Mouse (Mus musculus): ENCODE measurements around the gene Msantd3. TPM values are rescaled to one million over a fixed set of nuclear protein-coding genes. Genes with fewer than 3 reads are reported as not detected.

Gene Msantd3
- total RNA-seq (2014; rRNA removed), result 51.1 and 52.9 TPM in 2 replicates
- 36.3 and 43.8 TPM in 2 replicates for polyA plus RNA-seq (2015; fragmentation: Nextera tagmentation; extraction: Ambion mirVana)

- DNase-seq, result peak; percentile 78
- peak within 1 kb of the TSS; percentile 77 for H3K4me3 ChIP-seq (ENCODE audit: low read depth, low read length)
- 2% methylated on average over 68 of the region's 86 CpGs for WGBS
These were observed at the start of gene Msantd3 for GRCm38 (mm10) chr4:48539841-48540575. TSS of gene Msantd3 (plus strand) at chr4:48539935.

GRCm38 (mm10) chr4:48491290-48491743 lies 48.4 kb upstream of the Msantd3 start:
- DNase-seq, result peak; percentile 26

More at GRCm38 (mm10) chr4:48539841-48540575, at the start of gene Msantd3:
- ATAC-seq, result peak; percentile 77
- Histone ChIP-seq H3K4me1 (ENCODE audit: insufficient read depth) (peaks cover 21% of the 10 kb centered on the region), H3K27ac (ENCODE audit: low read depth, low read length) (peak within 1 kb of the TSS; percentile 89), H3K36me3 (ENCODE audit: insufficient read depth) (no peaks in the 10 kb centered on the region), H3K27me3 (ENCODE audit: insufficient read depth, low read length) (no peaks in the 10 kb centered on the region), H3K4me2 (ENCODE audit: low read depth) (peak within 1 kb of the TSS; percentile 85), H3K9ac (peak within 1 kb of the TSS; percentile 91), H3K9me3 (ENCODE audit: low read length) (no peaks in the 10 kb centered on the region)
- TF ChIP-seq CTCF (IDR thresholded peaks at IDR 0.05; ENCODE audit: low read depth), result no peak

GRCm38 (mm10) chr4:48492510-48492909 lies 47.2 kb upstream of the Msantd3 start:
- no peaks in the 10 kb centered on the region for H3K9me3 ChIP-seq (ENCODE audit: low read length)
- H3K36me3 ChIP-seq (ENCODE audit: insufficient read depth), result no peaks in the 10 kb centered on the region
- 90% methylated on average over 2 of the region's 2 CpGs for WGBS
- H3K4me1 ChIP-seq (ENCODE audit: insufficient read depth), result no peaks in the 10 kb centered on the region
- H3K9ac ChIP-seq, result no peak overlapping the region
- H3K4me2 ChIP-seq (ENCODE audit: low read depth), result no peak overlapping the region
- H3K27me3 ChIP-seq (ENCODE audit: insufficient read depth, low read length), result no peaks in the 10 kb centered on the region
- H3K4me3 ChIP-seq (ENCODE audit: low read depth, low read length), result no peak overlapping the region
- no peak for TF ChIP-seq CTCF (IDR thresholded peaks at IDR 0.05; ENCODE audit: low read depth)
- ATAC-seq, result no peak
- no peak overlapping the region for H3K27ac ChIP-seq (ENCODE audit: low read depth, low read length)
- no peak for DNase-seq

More at GRCm38 (mm10) chr4:48491290-48491743, 48.4 kb upstream of the Msantd3 start:
- H3K27ac ChIP-seq (ENCODE audit: low read depth, low read length), result no peak overlapping the region
- 12% methylated on average over 14 of the region's 14 CpGs for WGBS
- H3K4me3 ChIP-seq (ENCODE audit: low read depth, low read length), result peak overlapping the region; percentile 22
- no peaks in the 10 kb centered on the region for H3K9me3 ChIP-seq (ENCODE audit: low read length)
- peak; percentile 48; the same call in 1 of the 2 replicates for ATAC-seq
- H3K27me3 ChIP-seq (ENCODE audit: insufficient read depth, low read length), result no peaks in the 10 kb centered on the region
- no peak for TF ChIP-seq CTCF (IDR thresholded peaks at IDR 0.05; ENCODE audit: low read depth)
- peak overlapping the region; percentile 42 for H3K4me2 ChIP-seq (ENCODE audit: low read depth)
- H3K4me1 ChIP-seq (ENCODE audit: insufficient read depth), result no peaks in the 10 kb centered on the region
- H3K9ac ChIP-seq, result peak overlapping the region; percentile 18; the same call in 1 of the 2 replicates
- no peaks in the 10 kb centered on the region for H3K36me3 ChIP-seq (ENCODE audit: insufficient read depth)

GRCm38 (mm10) chr4:48510861-48511260 lies 28.9 kb upstream of the Msantd3 start:
- no peaks in the 10 kb centered on the region for H3K27me3 ChIP-seq (ENCODE audit: insufficient read depth, low read length)
- H3K9me3 ChIP-seq (ENCODE audit: low read length), result no peaks in the 10 kb centered on the region
- WGBS, result 65% methylated on average over 2 of the region's 2 CpGs
- no peak for DNase-seq
- H3K27ac ChIP-seq (ENCODE audit: low read depth, low read length), result no peak overlapping the region
- H3K4me1 ChIP-seq (ENCODE audit: insufficient read depth), result no peaks in the 10 kb centered on the region
- no peak overlapping the region for H3K4me2 ChIP-seq (ENCODE audit: low read depth)
- no peak for ATAC-seq
- H3K36me3 ChIP-seq (ENCODE audit: insufficient read depth), result no peaks in the 10 kb centered on the region
- H3K9ac ChIP-seq, result no peak overlapping the region
- TF ChIP-seq CTCF (IDR thresholded peaks at IDR 0.05; ENCODE audit: low read depth), result no peak
- no peak overlapping the region for H3K4me3 ChIP-seq (ENCODE audit: low read depth, low read length)

GRCm38 (mm10) chr4:48529559-48529958 lies 10.2 kb upstream of the Msantd3 start:
- no peaks in the 10 kb centered on the region for H3K36me3 ChIP-seq (ENCODE audit: insufficient read depth)
- H3K4me3 ChIP-seq (ENCODE audit: low read depth, low read length), result no peak overlapping the region
- no peaks in the 10 kb centered on the region for H3K27me3 ChIP-seq (ENCODE audit: insufficient read depth, low read length)
- TF ChIP-seq CTCF (IDR thresholded peaks at IDR 0.05; ENCODE audit: low read depth), result no peak
- no peaks in the 10 kb centered on the region for H3K9me3 ChIP-seq (ENCODE audit: low read length)
- DNase-seq, result no peak
- H3K4me1 ChIP-seq (ENCODE audit: insufficient read depth), result no peaks in the 10 kb centered on the region
- H3K9ac ChIP-seq, result no peak overlapping the region
- 97% methylated on average over 1 of the region's 1 CpGs for WGBS
- H3K27ac ChIP-seq (ENCODE audit: low read depth, low read length), result no peak overlapping the region
- no peak overlapping the region for H3K4me2 ChIP-seq (ENCODE audit: low read depth)
- ATAC-seq, result no peak

- Histone ChIP-seq H3K4me2 (ENCODE audit: low read depth) (no peak overlapping the region), H3K9me3 (ENCODE audit: low read length) (no peaks in the 10 kb centered on the region), H3K36me3 (ENCODE audit: insufficient read depth) (no peaks in the 10 kb centered on the region), H3K27ac (ENCODE audit: low read depth, low read length) (no peak overlapping the region), H3K27me3 (ENCODE audit: insufficient read depth, low read length) (no peaks in the 10 kb centered on the region), H3K4me3 (ENCODE audit: low read depth, low read length) (no peak overlapping the region), H3K4me1 (ENCODE audit: insufficient read depth) (no peaks in the 10 kb centered on the region), H3K9ac (no peak overlapping the region)
- no peak for TF ChIP-seq CTCF (IDR thresholded peaks at IDR 0.05; ENCODE audit: low read depth)
- peak; percentile 51 for DNase-seq
- ATAC-seq, result peak; percentile 71
- WGBS, result 73% methylated on average over 11 of the region's 11 CpGs
These were observed 7.7 kb upstream of the Msantd3 start for GRCm38 (mm10) chr4:48531804-48532601.
